ENCODE assay signal across 31 mouse cellular contexts in the genomic region with DNA sequence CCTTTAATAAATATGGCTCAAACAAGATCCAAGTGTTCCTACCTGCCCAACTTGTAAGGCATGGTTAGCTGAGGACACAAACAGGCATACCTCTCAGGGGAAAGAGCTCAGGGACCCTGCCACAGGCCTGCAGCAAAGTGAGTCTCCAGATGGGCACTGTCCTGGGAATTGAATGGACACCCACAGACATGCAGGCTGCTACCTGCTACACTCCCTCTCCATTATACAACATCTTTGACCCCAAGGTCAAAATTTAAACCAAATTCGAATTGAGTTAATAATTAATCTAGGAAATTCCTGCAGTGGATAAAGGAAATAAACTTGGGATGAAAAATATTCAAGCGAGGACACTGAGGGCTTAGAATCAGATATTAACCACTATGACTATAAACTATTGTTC. TPM values are rescaled to one million over a fixed set of nuclear protein-coding genes. Genes with fewer than 3 reads are reported as not detected.
DNase-seq lines count a peak whose midpoint lies in the region; ATAC-seq and TF ChIP-seq lines count a peak whose summit lies in the region.
"Had no signal": no experiment of that assay in that cellular context is flagged by ENCODE, and none has a peak within 500 bp of the region (broad histone marks: within the 10 kb centered on the region; RNA-seq: fewer than 3 reads in every experiment).

No protein-coding gene starts in this region.

- peak overlapping the region; percentile 43 for H3K4me3 ChIP-seq in liver, adult 2 months (ENCODE audit: insufficient read depth, low read depth, low read length)
- H3K4me3 ChIP-seq in liver, postnatal 0 days (ENCODE audit: low read depth, low read length), result no peak overlapping the region
- no peak overlapping the region for H3K4me3 ChIP-seq in forebrain, embryonic 16.5 days (replicated peaks; ENCODE audit: low read length)
- H3K4me3 ChIP-seq: embryonic facial prominence, embryonic 10.5 days; embryonic facial prominence, embryonic 13.5 days; erythroblast, embryonic 14.5 days; forebrain, embryonic 12.5 days; forebrain, embryonic 15.5 days; heart, embryonic 12.5 days; heart, embryonic 15.5 days; hindbrain, embryonic 10.5 days; hindbrain, embryonic 13.5 days had no signal

- no peak for TF ChIP-seq EP300 in liver, postnatal 0 days (IDR thresholded peaks at IDR 0.05; ENCODE audit: low read depth)

- no peaks in the 10 kb centered on the region for H3K27me3 ChIP-seq in liver, adult 2 months (ENCODE audit: control insufficient read depth, insufficient read depth, low read length)
- H3K27me3 ChIP-seq in liver, postnatal 0 days (ENCODE audit: insufficient read depth, low read length), result no peaks in the 10 kb centered on the region
- no peaks in the 10 kb centered on the region for H3K27me3 ChIP-seq in forebrain, embryonic 16.5 days (replicated peaks; ENCODE audit: control insufficient read depth, insufficient read depth, low read length)
- H3K27me3 ChIP-seq: embryonic facial prominence, embryonic 13.5 days; forebrain, embryonic 12.5 days; forebrain, embryonic 15.5 days; heart, embryonic 12.5 days; heart, embryonic 15.5 days; hindbrain, embryonic 13.5 days had no signal

- TF ChIP-seq POLR2A in liver, adult 2 months (IDR thresholded peaks at IDR 0.05; ENCODE audit: extremely low read depth, insufficient read depth, low read length), result peak; percentile 43; the same call in 1 of the 2 replicates

- peak; percentile 4 for DNase-seq in heart, adult 11 months
- DNase-seq in heart, adult 8-10 months (ENCODE audit: low spot score), result no peak
- peak; percentile 74 for DNase-seq in kidney, adult 9 months
- no peak for DNase-seq in kidney, postnatal 10 days
- DNase-seq in liver, adult 2 months (ENCODE audit: extremely low read depth, low read depth, low spot score), result peak; percentile 87
- DNase-seq in liver, result no peak
- DNase-seq in liver, postnatal 0 days, result no peak
- DNase-seq: adrenal gland, adult 8-10 months; adrenal gland, postnatal 25 days; cerebellum, adult 11-12 months; cerebellum, adult 8-10 months; cerebellum, postnatal 10 days; cerebellum, postnatal 36 days; embryo, embryonic 11 days; gastrocnemius, postnatal 10 days; gastrocnemius, postnatal 36 days; heart, postnatal 10 days; heart, postnatal 36 days had no signal

- H3K4me2 ChIP-seq in liver, postnatal 0 days (ENCODE audit: low read depth, low read length), result peak overlapping the region; percentile 35; the same call in 1 of the 2 replicates
- no peak overlapping the region for H3K4me2 ChIP-seq in forebrain, embryonic 16.5 days (ENCODE audit: low read length)
- H3K4me2 ChIP-seq: embryonic facial prominence, embryonic 13.5 days; forebrain, embryonic 12.5 days; forebrain, embryonic 15.5 days; heart, embryonic 12.5 days; heart, embryonic 15.5 days; hindbrain, embryonic 13.5 days had no signal

- H3K9ac ChIP-seq in liver, adult 2 months (ENCODE audit: low read depth, low read length), result peak overlapping the region; percentile 88
- H3K9ac ChIP-seq in liver, postnatal 0 days (replicated peaks), result no peak overlapping the region
- H3K9ac ChIP-seq in forebrain, embryonic 16.5 days (replicated peaks; ENCODE audit: low read depth, low read length), result no peak overlapping the region
- H3K9ac ChIP-seq: embryonic facial prominence, embryonic 13.5 days; forebrain, embryonic 12.5 days; forebrain, embryonic 15.5 days; heart, embryonic 12.5 days; heart, embryonic 15.5 days; hindbrain, embryonic 13.5 days had no signal

- H3K4me1 ChIP-seq in liver, adult 2 months (ENCODE audit: control insufficient read depth, insufficient read depth, low read length), result peaks cover 32% of the 10 kb centered on the region
- H3K4me1 ChIP-seq in liver, postnatal 0 days (ENCODE audit: insufficient read depth), result peaks cover 13% of the 10 kb centered on the region; the same call in 1 of the 2 replicates
- H3K4me1 ChIP-seq in forebrain, embryonic 16.5 days (replicated peaks; ENCODE audit: control insufficient read depth, insufficient read depth, low read length), result no peaks in the 10 kb centered on the region
- H3K4me1 ChIP-seq: embryonic facial prominence, embryonic 10.5 days; embryonic facial prominence, embryonic 13.5 days; forebrain, embryonic 12.5 days; forebrain, embryonic 15.5 days; heart, embryonic 12.5 days; heart, embryonic 15.5 days; hindbrain, embryonic 10.5 days; hindbrain, embryonic 13.5 days had no signal

- TF ChIP-seq CTCF in liver, adult 2 months (IDR thresholded peaks at IDR 0.05; ENCODE audit: low read depth, low read length), result no peak
- no peak for TF ChIP-seq CTCF in liver, postnatal 0 days (IDR thresholded peaks at IDR 0.05; ENCODE audit: low read depth)

- H3K79me2 ChIP-seq in liver, adult 2 months (ENCODE audit: control insufficient read depth, insufficient read depth, low read length), result peaks cover 5% of the 10 kb centered on the region; the same call in 1 of the 2 replicates

- WGBS in liver, adult 2 months, result 17% methylated on average over 2 of the region's 2 CpGs
- 37% methylated on average over 2 of the region's 2 CpGs for WGBS in liver, postnatal 0 days (ENCODE audit: insufficient replicate concordance)
- 73% methylated on average over 2 of the region's 2 CpGs for WGBS in forebrain, embryonic 16.5 days

- no peaks in the 10 kb centered on the region for H3K9me3 ChIP-seq in liver, postnatal 0 days (ENCODE audit: low read length)
- H3K9me3 ChIP-seq in forebrain, embryonic 16.5 days (ENCODE audit: control insufficient read depth, low read length), result no peaks in the 10 kb centered on the region
- H3K9me3 ChIP-seq: embryonic facial prominence, embryonic 10.5 days; forebrain, embryonic 12.5 days; forebrain, embryonic 15.5 days; heart, embryonic 12.5 days; heart, embryonic 15.5 days; hindbrain, embryonic 10.5 days; hindbrain, embryonic 13.5 days had no signal

- ATAC-seq in liver, postnatal 0 days, result no peak
- ATAC-seq in forebrain, embryonic 16.5 days, result no peak
- ATAC-seq: activated CD4-positive, CD25-positive, alpha-beta regulatory T cell, adult 4 months; forebrain, embryonic 15.5 days had no signal

- H3K27ac ChIP-seq in liver, adult 2 months (replicated peaks; ENCODE audit: insufficient read depth, low read depth, low read length), result peak overlapping the region; percentile 99
- peak overlapping the region; percentile 92 for H3K27ac ChIP-seq in liver, postnatal 0 days (ENCODE audit: low read depth)
- no peak overlapping the region for H3K27ac ChIP-seq in forebrain, embryonic 16.5 days (ENCODE audit: low read length)
- H3K27ac ChIP-seq: embryonic facial prominence, embryonic 10.5 days; embryonic facial prominence, embryonic 13.5 days; forebrain, embryonic 12.5 days; forebrain, embryonic 15.5 days; heart, embryonic 15.5 days; hindbrain, embryonic 10.5 days; hindbrain, embryonic 13.5 days had no signal

- no peaks in the 10 kb centered on the region for H3K36me3 ChIP-seq in liver, adult 2 months (ENCODE audit: control insufficient read depth, insufficient read depth, low read length)
- no peaks in the 10 kb centered on the region for H3K36me3 ChIP-seq in liver, postnatal 0 days (replicated peaks; ENCODE audit: insufficient read depth, low read length)
- no peaks in the 10 kb centered on the region for H3K36me3 ChIP-seq in forebrain, embryonic 16.5 days (ENCODE audit: control insufficient read depth, insufficient read depth)
- H3K36me3 ChIP-seq: embryonic facial prominence, embryonic 10.5 days; embryonic facial prominence, embryonic 13.5 days; forebrain, embryonic 12.5 days; forebrain, embryonic 15.5 days; heart, embryonic 12.5 days; heart, embryonic 15.5 days; hindbrain, embryonic 10.5 days; hindbrain, embryonic 13.5 days had no signal

RNA-seq across cellular contexts. Expression of a gene that starts 9.2 kb away (rescaled TPM):
- total RNA-seq in heart, adult 8-10 months (2022), result 10 to 100 TPM; 26.0 to 33.2 (median 30.6) TPM
- 46.6 and 59.8 TPM in 2 replicates for total RNA-seq in liver, adult 2 months (2014; rRNA removed)
- 20.1 and 24.9 TPM in 2 replicates for polyA plus RNA-seq in liver, adult 2 months (2012; rRNA removed)
- 23.8 and 31.1 TPM in 2 replicates for polyA plus RNA-seq in liver, postnatal 0 days (2015; fragmentation: Nextera tagmentation; extraction: Ambion mirVana)
- 0.39 and 0.80 TPM in 2 replicates for polyA plus RNA-seq in forebrain, embryonic 16.5 days (2015; fragmentation: Nextera tagmentation; extraction: Ambion mirVana)
- polyA plus RNA-seq: erythroblast, embryonic 14.5 days; forebrain, embryonic 12.5 days had no signal

RNA-seq across cellular contexts. Expression of a gene that starts 53.3 kb away (rescaled TPM):
- total RNA-seq in heart, adult 8-10 months (2022), result 1 to 10 TPM in 3 of 4 experiments, under 1 TPM in 1; 0.62 to 1.5 (median 1.3) TPM
- 0.07 and 0.09 TPM in 2 replicates for total RNA-seq in liver, adult 2 months (2014; rRNA removed)
- 0.04 TPM in 2 replicates for polyA plus RNA-seq in liver, adult 2 months (2012; rRNA removed)
- 0.06 and 0.23 TPM in 2 replicates for polyA plus RNA-seq in liver, postnatal 0 days (2015; fragmentation: Nextera tagmentation; extraction: Ambion mirVana)
- polyA plus RNA-seq in forebrain, embryonic 16.5 days (2015; fragmentation: Nextera tagmentation; extraction: Ambion mirVana), result not detected in 2 replicates
- total RNA-seq: ES-E14; granulocyte monocyte progenitor cell, adult 5-6 weeks had no signal
- polyA plus RNA-seq: embryonic facial prominence, embryonic 10.5 days; embryonic facial prominence, embryonic 13.5 days; forebrain, embryonic 12.5 days; forebrain, embryonic 15.5 days; heart, embryonic 12.5 days; hindbrain, embryonic 10.5 days had no signal

Comparison
In these comparisons a context has a peak if more than half of its experiments do, and no peak if none do; other contexts are left out.
1. DNase-seq: peak in heart, adult 11 months (single experiment), kidney, adult 9 months (single experiment) and liver, adult 2 months (single experiment); none in heart, adult 8-10 months (single experiment), kidney, postnatal 10 days (single experiment), liver (single experiment) and liver, postnatal 0 days (single experiment).
2. RNA of a gene that starts 9.2 kb away (polyA plus RNA-seq): 23.8 to 31.1 TPM in liver, postnatal 0 days and 20.1 to 24.9 TPM in liver, adult 2 months; 0.39 to 0.80 TPM in forebrain, embryonic 16.5 days; every median in the first group is over 10 times any median in the second.